Mouse (Mus musculus) CH12.LX (cell line): ENCODE data around the gene Gprin1. TPM values are rescaled to one million over a fixed set of nuclear protein-coding genes. Genes with fewer than 3 reads are reported as not detected.

ENCODE experiments used
- DNase-seq: peaks from one replicate; pipeline ENCODE4 v3.0.0-alpha.2; 2013; ENCODE audit errors: extremely low read depth
- H3K27ac ChIP-seq: 2 replicates; pipeline ENCODE4 v1.5.1; 2012; ENCODE audit warnings: low read depth, mild to moderate bottlenecking, control low read depth, moderate library complexity; ENCODE audit not compliant: insufficient read depth
- H3K27me3 ChIP-seq: replicated peaks from 2 replicates; pipeline ENCODE3; 2012; ENCODE audit warnings: inconsistent platforms
- H3K36me3 ChIP-seq, 2 experiments: replicated peaks in 1 of 2; 2 replicates each; pipeline versions ENCODE3 to v1.6.1; 2012; ENCODE audit warnings: inconsistent platforms in 1 of 2, low read length in 1 of 2, mild to moderate bottlenecking in 1 of 2, mixed read lengths in 1 of 2, moderate library complexity in 1 of 2; ENCODE audit not compliant: control insufficient read depth in 1 of 2, insufficient read depth in 1 of 2
- H3K4me1 ChIP-seq, 2 experiments: 2 replicates each; pipeline ENCODE4 v1.6.1; 2012; ENCODE audit warnings: inconsistent platforms in 1 of 2, moderate library complexity in 1 of 2; ENCODE audit not compliant: insufficient read depth in 2 of 2, control insufficient read depth in 1 of 2
- H3K4me2 ChIP-seq: 2 replicates; pipeline ENCODE4 v1.6.1; 2012; ENCODE audit warnings: low read depth, mild to moderate bottlenecking, control low read depth; ENCODE audit not compliant: poor library complexity, insufficient read depth, severe bottlenecking
- H3K4me3 ChIP-seq, 3 experiments: fragments of 150-350 bp in 1 of 3; sonication (generic) in 1 of 3; replicated peaks in 1 of 3; 2 replicates each; pipeline versions ENCODE3 to v1.5.1; 2011 to 2012; ENCODE audit warnings: low read depth in 2 of 3, low read length in 2 of 3, mild to moderate bottlenecking in 2 of 3, moderate library complexity in 2 of 3, control low read depth in 1 of 3, improper control_type of control experiment in 1 of 3, inconsistent platforms in 1 of 3, mixed read lengths in 1 of 3; ENCODE audit not compliant: poor library complexity in 1 of 3
- H3K79me2 ChIP-seq: replicated peaks from 2 replicates; pipeline ENCODE4 v1.6.1; 2012; ENCODE audit warnings: mild to moderate bottlenecking, moderate library complexity; ENCODE audit not compliant: control insufficient read depth, poor library complexity, insufficient read depth, severe bottlenecking; ENCODE audit errors: extremely low read depth
- H3K9ac ChIP-seq: 2 replicates; pipeline ENCODE4 v1.6.1; 2012; ENCODE audit warnings: low read depth, mild to moderate bottlenecking, control low read depth, moderate library complexity; ENCODE audit not compliant: insufficient read depth
- H3K9me3 ChIP-seq: replicated peaks from 2 replicates; pipeline ENCODE3; 2012; ENCODE audit warnings: low read length, inconsistent platforms, mixed read lengths
- BHLHE40 ChIP-seq: IDR thresholded peaks from 2 replicates; pipeline ENCODE4 v1.6.1; 2011; ENCODE audit warnings: mild to moderate bottlenecking, low read depth, low read length, improper control_type of control experiment
- CHD1 ChIP-seq: IDR thresholded peaks from 2 replicates; pipeline ENCODE4 v1.6.1; 2012; ENCODE audit warnings: low read depth, low read length, improper control_type of control experiment, inconsistent platforms
- CHD2 ChIP-seq: IDR thresholded peaks from 2 replicates; pipeline ENCODE4 v1.6.1; 2011; ENCODE audit warnings: low read length, improper control_type of control experiment
- CTCF ChIP-seq, 2 experiments: IDR thresholded peaks in 1 of 2; conservative IDR thresholded peaks in 1 of 2; 2 replicates each; pipeline ENCODE4 v1.5.1; 2011 to 2012; ENCODE audit warnings: low read depth in 2 of 2, low read length in 2 of 2, improper control_type of control experiment in 1 of 2, inconsistent platforms in 1 of 2, mild to moderate bottlenecking in 1 of 2, moderate library complexity in 1 of 2
- E2F4 ChIP-seq: IDR thresholded peaks from 2 replicates; pipeline ENCODE4 v1.6.1; 2011; ENCODE audit warnings: low read depth, low read length, improper control_type of control experiment; ENCODE audit not compliant: insufficient replicate concordance
- EP300 ChIP-seq: IDR thresholded peaks from 2 replicates; pipeline ENCODE4 v1.6.1; 2011; ENCODE audit warnings: low read length, improper control_type of control experiment
- HCFC1 ChIP-seq: IDR thresholded peaks from 2 replicates; pipeline ENCODE4 v1.6.1; 2012; ENCODE audit warnings: low read depth, mild to moderate bottlenecking, inconsistent platforms, low read length, improper control_type of control experiment
- IRF4 ChIP-seq: IDR thresholded peaks from 2 replicates; pipeline ENCODE4 v1.6.1; 2014; ENCODE audit warnings: low read depth, mild to moderate bottlenecking, inconsistent platforms, low read length, improper control_type of control experiment
- JUN ChIP-seq: IDR thresholded peaks from 2 replicates; pipeline ENCODE4 v1.6.1; 2011; ENCODE audit warnings: low read depth, mild to moderate bottlenecking, low read length, improper control_type of control experiment, moderate library complexity; ENCODE audit not compliant: insufficient read depth
- MAZ ChIP-seq: IDR thresholded peaks from 2 replicates; pipeline ENCODE4 v1.6.1; 2012; ENCODE audit warnings: low read depth, mild to moderate bottlenecking, inconsistent platforms, low read length, improper control_type of control experiment, moderate library complexity
- MXI1 ChIP-seq: IDR thresholded peaks from 2 replicates; pipeline ENCODE4 v1.6.1; 2011; ENCODE audit warnings: mild to moderate bottlenecking, low read depth, low read length, improper control_type of control experiment
- MYC ChIP-seq: IDR thresholded peaks from 2 replicates; pipeline ENCODE4 v1.6.1; 2011; ENCODE audit warnings: low read depth, mild to moderate bottlenecking, improper control_type of control experiment, low read length
- NELFE ChIP-seq: IDR thresholded peaks from 2 replicates; pipeline ENCODE4 v1.6.1; 2011; ENCODE audit warnings: low read depth, low read length, improper control_type of control experiment
- PAX5 ChIP-seq: IDR thresholded peaks from 2 replicates; pipeline ENCODE4 v1.6.1; 2012; ENCODE audit warnings: low read length, inconsistent platforms, mixed read lengths
- RAD21 ChIP-seq: IDR thresholded peaks from 2 replicates; pipeline ENCODE4 v1.6.1; 2011; ENCODE audit warnings: low read depth, mild to moderate bottlenecking, low read length, improper control_type of control experiment, moderate library complexity
- SIN3A ChIP-seq: IDR thresholded peaks from 2 replicates; pipeline ENCODE4 v1.6.1; 2012; ENCODE audit warnings: low read length, improper control_type of control experiment, inconsistent platforms
- SMC3 ChIP-seq: IDR thresholded peaks from 2 replicates; pipeline ENCODE4 v1.6.1; 2011; ENCODE audit warnings: low read depth, low read length, improper control_type of control experiment
- TBP ChIP-seq: conservative IDR thresholded peaks from 2 replicates; pipeline ENCODE4 v1.6.1; 2011; ENCODE audit warnings: low read depth, low read length, improper control_type of control experiment
- TCF12 ChIP-seq: IDR thresholded peaks from 2 replicates; pipeline ENCODE4 v1.6.1; 2014; ENCODE audit warnings: low read depth, mild to moderate bottlenecking, inconsistent platforms, low read length, improper control_type of control experiment
- UBTF ChIP-seq: IDR thresholded peaks from 2 replicates; pipeline ENCODE4 v1.6.1; 2012; ENCODE audit warnings: low read depth, mild to moderate bottlenecking, inconsistent platforms, low read length, improper control_type of control experiment, moderate library complexity
- ZC3H11A ChIP-seq: IDR thresholded peaks from 2 replicates; pipeline ENCODE4 v1.6.1; 2012; ENCODE audit warnings: low read depth, mild to moderate bottlenecking, inconsistent platforms, low read length, improper control_type of control experiment
- ZKSCAN1 ChIP-seq: IDR thresholded peaks from 2 replicates; pipeline ENCODE4 v1.6.1; 2012; ENCODE audit warnings: low read depth, inconsistent platforms, low read length, improper control_type of control experiment, borderline replicate concordance
- ZMIZ1 ChIP-seq: IDR thresholded peaks from 2 replicates; pipeline ENCODE4 v1.6.1; 2012; ENCODE audit warnings: low read depth, mild to moderate bottlenecking, inconsistent platforms, low read length, improper control_type of control experiment
- dilution Hi-C: fragments of 300-500 bp; cut with MboI; formaldehyde crosslinking; loops from 2 replicates; pipeline ENCODE4 v1.14.3; 2020; ENCODE audit warnings: low sequenced_read_pairs; ENCODE audit not compliant: extremely low pct_unique_long_range_greater_than_20kb, extremely low pct_ligation_motif_present
- in situ Hi-C: fragments of 300-500 bp; cut with MboI; formaldehyde crosslinking; loops from 3 replicates; pipeline ENCODE4 v1.14.3; 2019; ENCODE audit warnings: low sequenced_read_pairs, low pct_ligation_motif_present, low pct_unique_long_range_greater_than_20kb, mixed read lengths
- polyA plus RNA-seq: library from polyadenylated mRNA; unstranded; fragments of >175 nt; gene quantifications from 2 replicates; pipeline ENCODE4 v1.2.1, GENCODE M21; 2012; ENCODE audit warnings: low read depth; ENCODE audit not compliant: insufficient read length
- total RNA-seq, 2 experiments: library from RNA; depleted of rRNA; stranded (reverse); fragments of 300-350 nt in 1 of 2; fragments of >200 nt in 1 of 2; gene quantifications; 2 replicates each; pipeline ENCODE4 v1.2.3; 2012 to 2014

The Gprin1 gene
- total and polyA plus RNA-seq, 3 experiments: not detected

GRCm38 (mm10) chr13:54710866-54711265 lies 38.8 kb downstream of the Gprin1 start:
- dilution Hi-C loops: no loop called here
- peaks cover 13% of the 10 kb centered on the region for H3K9me3 ChIP-seq
- TF ChIP-seq ZMIZ1: no peak
- TF ChIP-seq CTCF (conservative IDR thresholded peaks at IDR 0.05 in 1 of 2, IDR thresholded peaks at IDR 0.05 in 1 of 2; ENCODE audit: low read depth in 2 of 2, low read length in 2 of 2): no peak
- TF ChIP-seq SMC3: no peak
- TF ChIP-seq EP300: no peak
- TF ChIP-seq MXI1: no peak
- TF ChIP-seq CHD2: no peak
- TF ChIP-seq ZKSCAN1: no peak
- TF ChIP-seq HCFC1: no peak
- no peak for TF ChIP-seq CHD1
- TF ChIP-seq SIN3A: no peak
- no peak for TF ChIP-seq JUN
- TF ChIP-seq NELFE: no peak
- no peak for TF ChIP-seq TBP
- no peak for TF ChIP-seq ZC3H11A
- no peak for TF ChIP-seq BHLHE40
- no peak for TF ChIP-seq MAZ
- TF ChIP-seq RAD21: no peak
- H3K4me2 ChIP-seq: no peak overlapping the region
- no peaks in the 10 kb centered on the region for H3K79me2 ChIP-seq
- no peak for DNase-seq
- no peak overlapping the region for H3K27ac ChIP-seq
- H3K36me3 ChIP-seq: no peaks in the 10 kb centered on the region
- H3K9ac ChIP-seq: no peak overlapping the region
- in situ Hi-C loops: no loop called here
- no peak overlapping the region for H3K4me3 ChIP-seq
- H3K4me1 ChIP-seq: no peaks in the 10 kb centered on the region
- H3K27me3 ChIP-seq: peaks cover 77% of the 10 kb centered on the region

DNA sequence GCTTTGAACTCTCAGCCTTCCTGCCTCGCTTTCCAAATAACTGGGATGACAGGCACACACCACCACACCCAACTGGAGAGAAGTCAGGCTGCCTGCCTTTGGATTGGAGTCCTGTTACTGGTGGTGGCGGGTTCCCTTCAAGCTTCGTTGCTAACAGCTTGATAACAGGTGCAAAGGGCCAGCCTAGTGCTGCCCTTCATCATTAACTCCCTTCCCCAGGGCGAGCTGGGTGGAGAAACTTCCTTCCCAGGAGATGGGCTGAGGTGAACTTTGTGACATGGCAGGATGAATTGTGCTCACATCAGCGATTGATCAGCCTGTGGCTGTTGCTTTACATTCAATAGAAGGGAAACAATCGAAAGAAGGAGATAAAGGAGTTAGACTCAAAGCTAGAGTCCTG lies 44.8 kb downstream of the Gprin1 start:
- H3K9ac ChIP-seq: no peak overlapping the region
- H3K4me1 ChIP-seq: peaks cover 0 to 8% of the 10 kb centered on the region in 2 experiments; a peak in 2 of 4 replicates
- no peak for DNase-seq
- in situ Hi-C loops: no loop called here
- dilution Hi-C loops: no loop called here
- no peaks in the 10 kb centered on the region for H3K79me2 ChIP-seq
- no peak overlapping the region for H3K27ac ChIP-seq
- TF ChIP-seq ZC3H11A: no peak
- no peak for TF ChIP-seq MYC
- no peak for TF ChIP-seq EP300
- TF ChIP-seq CHD2: no peak
- no peak for TF ChIP-seq TBP
- TF ChIP-seq IRF4: no peak
- no peak for TF ChIP-seq TCF12
- no peak for TF ChIP-seq PAX5
- TF ChIP-seq UBTF: no peak
- no peak for TF ChIP-seq E2F4
- no peaks in the 10 kb centered on the region for H3K9me3 ChIP-seq
- H3K4me3 ChIP-seq: no peak overlapping the region
- H3K4me2 ChIP-seq: no peak overlapping the region
- H3K36me3 ChIP-seq: no peaks in the 10 kb centered on the region
- H3K27me3 ChIP-seq: peaks cover 66% of the 10 kb centered on the region
